Mouse (Mus musculus) spleen, adult 12 weeks (tissue): Measurements from ENCODE around the gene Scd4.
"Not testable (repeated sequence)": the region's sequence is repeated elsewhere in the genome, so short reads cannot be mapped to it uniquely, and the experiment has no call there.

Experiments used
- DNase-seq: peaks from one replicate; pipeline ENCODE4 v3.0.0; 2022; ENCODE audit warnings: low spot score

Scd4 gene

GRCm38 (mm10) chr19:44316752-44317315 lies 16.1 kb upstream of the Scd4 start:
- DNase-seq, result no peak

GRCm38 (mm10) chr19:44317391-44317790 lies 15.5 kb upstream of the Scd4 start:
- DNase-seq, result no peak

GRCm38 (mm10) chr19:44318545-44318944 lies 14.3 kb upstream of the Scd4 start:
- DNase-seq, result no peak

- no peak for DNase-seq
Observed at GRCm38 (mm10) chr19:44320316-44320715, 12.6 kb upstream of the Scd4 start.

- no peak for DNase-seq
Observed at GRCm38 (mm10) chr19:44321201-44321600, 11.7 kb upstream of the Scd4 start.

GRCm38 (mm10) chr19:44321631-44322030 lies 11.3 kb upstream of the Scd4 start:
- DNase-seq, result no peak

- no peak for DNase-seq
Observed at GRCm38 (mm10) chr19:44329566-44329965, 3.3 kb upstream of the Scd4 start.

- DNase-seq, result not testable (repeated sequence)
Observed at GRCm38 (mm10) chr19:44331128-44331527, 1.8 kb upstream of the Scd4 start.

- no peak for DNase-seq
Observed at GRCm38 (mm10) chr19:44331911-44332310, 981 bp upstream of the Scd4 start.

- DNase-seq, result no peak
Observed at GRCm38 (mm10) chr19:44332326-44332725, 566 bp upstream of the Scd4 start.

- no peak for DNase-seq
Observed at GRCm38 (mm10) chr19:44333991-44334390, 1.1 kb downstream of the Scd4 start.

- no peak for DNase-seq
Observed at GRCm38 (mm10) chr19:44335876-44336662, 3.2 kb downstream of the Scd4 start.

- no peak for DNase-seq
Observed at GRCm38 (mm10) chr19:44349689-44350088, 16.8 kb downstream of the Scd4 start.

GRCm38 (mm10) chr19:44351756-44352155 lies 18.9 kb downstream of the Scd4 start:
- peak; percentile 21 for DNase-seq

- no peak for DNase-seq
Observed at GRCm38 (mm10) chr19:44358700-44359099, 25.8 kb downstream of the Scd4 start.

GRCm38 (mm10) chr19:44363529-44363928 lies 30.6 kb downstream of the Scd4 start:
- peak; percentile 75 for DNase-seq

- DNase-seq, result no peak
Observed at GRCm38 (mm10) chr19:44364029-44364428, 31.1 kb downstream of the Scd4 start.

- DNase-seq, result no peak
Observed at GRCm38 (mm10) chr19:44365733-44366132, 32.8 kb downstream of the Scd4 start.

- not testable (repeated sequence) for DNase-seq
Observed at GRCm38 (mm10) chr19:44367076-44367475, 34.2 kb downstream of the Scd4 start.

- DNase-seq, result no peak
Observed at GRCm38 (mm10) chr19:44369371-44369770, 36.5 kb downstream of the Scd4 start.

GRCm38 (mm10) chr19:44370231-44370630 lies 37.3 kb downstream of the Scd4 start:
- no peak for DNase-seq

- peak; percentile 67 for DNase-seq
Observed at GRCm38 (mm10) chr19:44372969-44373368, 40.1 kb downstream of the Scd4 start.

GRCm38 (mm10) chr19:44376511-44376951 lies 43.6 kb downstream of the Scd4 start:
- peak; percentile 49 for DNase-seq
